ENCODE assay signal across 8 mouse cellular contexts in genomic region chr4:129513891-129514290, GRCm38 (mm10). TPM values are rescaled to one million over a fixed set of nuclear protein-coding genes. Genes with fewer than 3 reads are reported as not detected.
DNase-seq lines count a peak whose midpoint lies in the region; ATAC-seq and TF ChIP-seq lines count a peak whose summit lies in the region.

No protein-coding gene starts in this region.

- no peak for TF ChIP-seq EP300 in liver, postnatal 0 days (IDR thresholded peaks at IDR 0.05; ENCODE audit: low read depth)

- H3K9me3 ChIP-seq in heart, embryonic 15.5 days (replicated peaks): no peaks in the 10 kb centered on the region
- no peaks in the 10 kb centered on the region for H3K9me3 ChIP-seq in ES-E14 (ENCODE audit: control insufficient read depth, insufficient read depth, low read depth, low read length)
- no peaks in the 10 kb centered on the region for H3K9me3 ChIP-seq in forebrain, embryonic 14.5 days (replicated peaks; ENCODE audit: control insufficient read depth, low read length)
- no peaks in the 10 kb centered on the region for H3K9me3 ChIP-seq in liver, postnatal 0 days (ENCODE audit: low read length)

- no peaks in the 10 kb centered on the region for H3K27me3 ChIP-seq in heart, embryonic 15.5 days
- H3K27me3 ChIP-seq in forebrain, embryonic 14.5 days (replicated peaks; ENCODE audit: control insufficient read depth, insufficient read depth, low read length): no peaks in the 10 kb centered on the region
- H3K27me3 ChIP-seq in liver, postnatal 0 days (ENCODE audit: insufficient read depth, low read length): peaks cover 8% of the 10 kb centered on the region; the same call in 1 of the 2 replicates

- in situ Hi-C loops in ES-E14 (cut with MboI; ENCODE audit: low sequenced_read_pairs in 2 of 2, unreplicated experiment in 2 of 2): no loop called here

- peaks cover 23% of the 10 kb centered on the region for H3K4me1 ChIP-seq in heart, embryonic 15.5 days (replicated peaks)
- H3K4me1 ChIP-seq in ES-E14 (ENCODE audit: control insufficient read depth in 2 of 2, insufficient read depth in 2 of 2, low read length in 2 of 2, poor library complexity in 1 of 2): peaks cover 6 to 24% of the 10 kb centered on the region in 2 experiments
- H3K4me1 ChIP-seq in forebrain, embryonic 14.5 days (ENCODE audit: control insufficient read depth, insufficient read depth, low read length): peaks cover 12% of the 10 kb centered on the region; the same call in 1 of the 2 replicates
- peaks cover 14% of the 10 kb centered on the region for H3K4me1 ChIP-seq in liver, postnatal 0 days (ENCODE audit: insufficient read depth)

- peaks cover 21% of the 10 kb centered on the region for H3K36me3 ChIP-seq in heart, embryonic 15.5 days
- peaks cover 28% of the 10 kb centered on the region for H3K36me3 ChIP-seq in ES-E14 (ENCODE audit: control insufficient read depth, insufficient read depth, low read length, poor library complexity, severe bottlenecking)
- H3K36me3 ChIP-seq in forebrain, embryonic 14.5 days (ENCODE audit: control insufficient read depth, insufficient read depth, low read length): peaks cover 41% of the 10 kb centered on the region
- peaks cover 19% of the 10 kb centered on the region for H3K36me3 ChIP-seq in liver, postnatal 0 days (replicated peaks; ENCODE audit: insufficient read depth, low read length)

- TF ChIP-seq CTCF in liver, postnatal 0 days (IDR thresholded peaks at IDR 0.05; ENCODE audit: low read depth): no peak

- H3K4me3 ChIP-seq in heart, embryonic 15.5 days: peak overlapping the region; percentile 100
- peak overlapping the region; percentile 73 to 98 for H3K4me3 ChIP-seq in ES-E14 (ENCODE audit: insufficient read depth in 1 of 2, low read depth in 1 of 2, low read length in 2 of 2, poor library complexity in 1 of 2, severe bottlenecking in 1 of 2)
- H3K4me3 ChIP-seq in forebrain, embryonic 14.5 days (ENCODE audit: low read depth, low read length): peak overlapping the region; percentile 100
- peak overlapping the region; percentile 76 for H3K4me3 ChIP-seq in liver, postnatal 0 days (ENCODE audit: low read depth, low read length)

- ATAC-seq in heart, embryonic 15.5 days (replicated peaks; ENCODE audit: insufficient number of reproducible peaks, insufficient read depth, low FRiP score, low read depth): peak; percentile 38
- peak; percentile 52 for ATAC-seq in forebrain, embryonic 14.5 days
- peak; percentile 37 for ATAC-seq in liver, postnatal 0 days
- no peak for ATAC-seq in erythroid progenitor cell, adult 5-6 weeks (replicated peaks; ENCODE audit: low FRiP score, poor library complexity, severe bottlenecking)

- DNase-seq in heart, postnatal 14 days: no peak
- no peak for DNase-seq in ES-E14 (ENCODE audit: low read depth, low spot score)
- peak; percentile 39 for DNase-seq in forebrain, embryonic 14.5 days (ENCODE audit: low spot score)
- no peak for DNase-seq in liver, postnatal 0 days
- DNase-seq in ovary, postnatal 10 days (ENCODE audit: low spot score): no peak
- no peak for DNase-seq in cerebellum, adult 9-10 months

- H3K4me2 ChIP-seq in heart, embryonic 15.5 days: peak overlapping the region; percentile 83
- peak overlapping the region; percentile 72 for H3K4me2 ChIP-seq in forebrain, embryonic 14.5 days (ENCODE audit: low read length)
- H3K4me2 ChIP-seq in liver, postnatal 0 days (ENCODE audit: low read depth, low read length): peak overlapping the region; percentile 94

- H3K27ac ChIP-seq in heart, embryonic 15.5 days: peak overlapping the region; percentile 96
- H3K27ac ChIP-seq in ES-E14 (ENCODE audit: insufficient read depth, low read depth, low read length, poor library complexity, severe bottlenecking): peak overlapping the region; percentile 93
- H3K27ac ChIP-seq in forebrain, embryonic 14.5 days (ENCODE audit: low read depth, low read length): peak overlapping the region; percentile 98
- peak overlapping the region; percentile 75 for H3K27ac ChIP-seq in liver, postnatal 0 days (ENCODE audit: low read depth)

- intact Hi-C loops in heart, postnatal 14 days (cut with DNase I): no loop called here

- under 1% methylated on average over 51 of the region's 57 CpGs for WGBS in heart, embryonic 15.5 days
- 0% methylated on average over 12 of the region's 57 CpGs for WGBS in forebrain, embryonic 14.5 days
- WGBS in liver, postnatal 0 days (ENCODE audit: insufficient replicate concordance): 1% methylated on average over 27 of the region's 57 CpGs

- H3K9ac ChIP-seq in heart, embryonic 15.5 days: peak overlapping the region; percentile 100
- peak overlapping the region; percentile 97 for H3K9ac ChIP-seq in ES-E14 (ENCODE audit: insufficient read depth, low read depth, low read length, poor library complexity, severe bottlenecking)
- peak overlapping the region; percentile 100 for H3K9ac ChIP-seq in forebrain, embryonic 14.5 days (ENCODE audit: low read length)
- peak overlapping the region; percentile 82 for H3K9ac ChIP-seq in liver, postnatal 0 days (replicated peaks)

TF ChIP-seq in ES-E14, 5 proteins besides CTCF, POLR2A, EP300 and RAD21:
- no peak for TF ChIP-seq ZC3H11A (IDR thresholded peaks at IDR 0.05; ENCODE audit: borderline replicate concordance, low read depth, low read length)
- no peak for TF ChIP-seq ZNF384 (IDR thresholded peaks at IDR 0.05; ENCODE audit: low read depth, low read length)
- TF ChIP-seq CHD2 (IDR thresholded peaks at IDR 0.05; ENCODE audit: low read depth, low read length): no peak
- TF ChIP-seq HCFC1 (IDR thresholded peaks at IDR 0.05; ENCODE audit: borderline replicate concordance, insufficient read depth, low read length): no peak
- no peak for TF ChIP-seq MAFK (IDR thresholded peaks at IDR 0.05; ENCODE audit: insufficient read depth, low read depth, low read length)

RNA-seq across cellular contexts. Expression of gene Marcksl1, which starts 0.5 kb away (rescaled TPM):
- polyA plus RNA-seq in heart, embryonic 15.5 days (2015; fragmentation: Nextera tagmentation; extraction: Ambion mirVana): 283 and 352 TPM in 2 replicates
- 10 to 100 TPM; 13.6 to 23.8 TPM for total RNA-seq in heart, postnatal 14 days (2021)
- total RNA-seq in ES-E14 (2012; rRNA removed): 175 and 233 TPM in 2 replicates
- 1,632 and 1,731 TPM in 2 replicates for polyA plus RNA-seq in forebrain, embryonic 14.5 days (2014; fragmentation: Nextera tagmentation; extraction: Ambion mirVana)
- polyA plus RNA-seq in liver, postnatal 0 days (2015; fragmentation: Nextera tagmentation; extraction: Ambion mirVana): 42.7 and 46.9 TPM in 2 replicates
- total RNA-seq in erythroid progenitor cell, adult 5-6 weeks (2015; ENCODE audit: low replicate concordance): 13.8 and 16.9 TPM in 2 replicates
- 4.4 and 10.6 TPM in 2 replicates for total RNA-seq in erythroid progenitor cell, adult 5-6 weeks (2017; ENCODE audit: low replicate concordance)

RNA-seq across cellular contexts. Expression of gene Fam229a, which starts 22.9 kb away (rescaled TPM):
- 0.27 TPM in 1 of 2 replicates, not detected in the other for polyA plus RNA-seq in heart, embryonic 15.5 days (2015; fragmentation: Nextera tagmentation; extraction: Ambion mirVana)
- total RNA-seq in heart, postnatal 14 days (2021): not detected
- not detected in 2 replicates for total RNA-seq in ES-E14 (2012; rRNA removed)
- polyA plus RNA-seq in forebrain, embryonic 14.5 days (2014; fragmentation: Nextera tagmentation; extraction: Ambion mirVana): not detected in 2 replicates
- 0.41 and 0.88 TPM in 2 replicates for polyA plus RNA-seq in liver, postnatal 0 days (2015; fragmentation: Nextera tagmentation; extraction: Ambion mirVana)
- 7.5 TPM in 1 of 2 replicates, not detected in the other for total RNA-seq in erythroid progenitor cell, adult 5-6 weeks (2015; ENCODE audit: low replicate concordance)
- not detected in 2 replicates for total RNA-seq in erythroid progenitor cell, adult 5-6 weeks (2017; ENCODE audit: low replicate concordance)

RNA-seq across cellular contexts. Expression of gene Tssk3, which starts 23.1 kb away (rescaled TPM):
- not detected in 2 replicates for polyA plus RNA-seq in heart, embryonic 15.5 days (2015; fragmentation: Nextera tagmentation; extraction: Ambion mirVana)
- not detected for total RNA-seq in heart, postnatal 14 days (2021)
- total RNA-seq in ES-E14 (2012; rRNA removed): 0.16 TPM in 1 of 2 replicates, not detected in the other
- 0.28 TPM in 1 of 2 replicates, not detected in the other for polyA plus RNA-seq in forebrain, embryonic 14.5 days (2014; fragmentation: Nextera tagmentation; extraction: Ambion mirVana)
- polyA plus RNA-seq in liver, postnatal 0 days (2015; fragmentation: Nextera tagmentation; extraction: Ambion mirVana): 0.11 and 0.14 TPM in 2 replicates
- not detected in 2 replicates for total RNA-seq in erythroid progenitor cell, adult 5-6 weeks (2015; ENCODE audit: low replicate concordance)
- total RNA-seq in erythroid progenitor cell, adult 5-6 weeks (2017; ENCODE audit: low replicate concordance): not detected in 2 replicates

RNA-seq across cellular contexts. Expression of gene Hdac1, which starts 28.6 kb away (rescaled TPM):
- 99.9 and 134 TPM in 2 replicates for polyA plus RNA-seq in heart, embryonic 15.5 days (2015; fragmentation: Nextera tagmentation; extraction: Ambion mirVana)
- total RNA-seq in heart, postnatal 14 days (2021): 10 to 100 TPM; 23.9 to 24.2 TPM
- total RNA-seq in ES-E14 (2012; rRNA removed): 96.0 and 102 TPM in 2 replicates
- polyA plus RNA-seq in forebrain, embryonic 14.5 days (2014; fragmentation: Nextera tagmentation; extraction: Ambion mirVana): 132 and 154 TPM in 2 replicates
- polyA plus RNA-seq in liver, postnatal 0 days (2015; fragmentation: Nextera tagmentation; extraction: Ambion mirVana): 54.9 and 59.0 TPM in 2 replicates
- 100 and 125 TPM in 2 replicates for total RNA-seq in erythroid progenitor cell, adult 5-6 weeks (2015; ENCODE audit: low replicate concordance)
- 102 and 111 TPM in 2 replicates for total RNA-seq in erythroid progenitor cell, adult 5-6 weeks (2017; ENCODE audit: low replicate concordance)

RNA-seq across cellular contexts. Expression of gene Bsdc1, which starts 52.5 kb away (rescaled TPM):
- 23.1 and 27.2 TPM in 2 replicates for polyA plus RNA-seq in heart, embryonic 15.5 days (2015; fragmentation: Nextera tagmentation; extraction: Ambion mirVana)
- total RNA-seq in heart, postnatal 14 days (2021): 10 to 100 TPM; 39.6 to 43.9 TPM
- 28.9 and 33.3 TPM in 2 replicates for total RNA-seq in ES-E14 (2012; rRNA removed)
- 35.4 and 38.1 TPM in 2 replicates for polyA plus RNA-seq in forebrain, embryonic 14.5 days (2014; fragmentation: Nextera tagmentation; extraction: Ambion mirVana)
- 37.4 and 40.7 TPM in 2 replicates for polyA plus RNA-seq in liver, postnatal 0 days (2015; fragmentation: Nextera tagmentation; extraction: Ambion mirVana)
- 127 and 193 TPM in 2 replicates for total RNA-seq in erythroid progenitor cell, adult 5-6 weeks (2015; ENCODE audit: low replicate concordance)
- total RNA-seq in erythroid progenitor cell, adult 5-6 weeks (2017; ENCODE audit: low replicate concordance): 200 and 208 TPM in 2 replicates
